Mouse (Mus musculus) kidney, adult 9 months (tissue): ENCODE measurements around the gene Pik3r6.

Experiments used
- DNase-seq: peaks from one replicate; pipeline ENCODE4 v3.0.0; 2022

Gene Pik3r6

GRCm38 (mm10) chr11:68536026-68536425, 33.2 kb downstream of the Pik3r6 start:
- DNase-seq, result no peak

- no peak for DNase-seq
Measured at GRCm38 (mm10) chr11:68536465-68536864, 33.6 kb downstream of the Pik3r6 start.

GRCm38 (mm10) chr11:68539621-68540020, 36.8 kb downstream of the Pik3r6 start:
- no peak for DNase-seq

GRCm38 (mm10) chr11:68544554-68544953, 41.7 kb downstream of the Pik3r6 start:
- DNase-seq, result peak; percentile 31

GRCm38 (mm10) chr11:68545172-68545571, 42.4 kb downstream of the Pik3r6 start:
- DNase-seq, result peak; percentile 24

GRCm38 (mm10) chr11:68545682-68546222, 42.9 kb downstream of the Pik3r6 start:
- no peak for DNase-seq

- DNase-seq, result no peak
Measured at GRCm38 (mm10) chr11:68547484-68547883, 44.7 kb downstream of the Pik3r6 start.

GRCm38 (mm10) chr11:68549597-68549996, 46.8 kb downstream of the Pik3r6 start:
- no peak for DNase-seq

GRCm38 (mm10) chr11:68550358-68550757, 47.5 kb downstream of the Pik3r6 start:
- DNase-seq, result no peak

GRCm38 (mm10) chr11:68553981-68554471, 51.2 kb downstream of the Pik3r6 start:
- peak; percentile 37 for DNase-seq

GRCm38 (mm10) chr11:68555918-68556584, 53.2 kb downstream of the Pik3r6 start, which contains the start of gene Mfsd6l:
Mfsd6l (plus strand) TSS chr11:68556186.
- peak; percentile 85 for DNase-seq

GRCm38 (mm10) chr11:68559546-68559945, 56.7 kb downstream of the Pik3r6 start:
- DNase-seq, result no peak

- no peak for DNase-seq
Measured at GRCm38 (mm10) chr11:68561957-68562950, 59.4 kb downstream of the Pik3r6 start.

- no peak for DNase-seq
Measured at GRCm38 (mm10) chr11:68564356-68565031, 61.7 kb downstream of the Pik3r6 start.

GRCm38 (mm10) chr11:68565032-68565429, 62.2 kb downstream of the Pik3r6 start:
- no peak for DNase-seq

GRCm38 (mm10) chr11:68566447-68567059, 63.7 kb downstream of the Pik3r6 start:
- DNase-seq, result peak; percentile 72

- no peak for DNase-seq
Measured at GRCm38 (mm10) chr11:68570861-68571260, 68.0 kb downstream of the Pik3r6 start.

- DNase-seq, result no peak
Measured at GRCm38 (mm10) chr11:68577076-68577475, 74.3 kb downstream of the Pik3r6 start.

- no peak for DNase-seq
Measured at GRCm38 (mm10) chr11:68579462-68579881, 76.7 kb downstream of the Pik3r6 start.

- no peak for DNase-seq
Measured at GRCm38 (mm10) chr11:68580566-68580965, 77.7 kb downstream of the Pik3r6 start.

- no peak for DNase-seq
Measured at GRCm38 (mm10) chr11:68583225-68583624, 80.4 kb downstream of the Pik3r6 start.

- DNase-seq, result no peak
Measured at GRCm38 (mm10) chr11:68583906-68584480, 81.2 kb downstream of the Pik3r6 start.
